ENCODE assay signal across 11 mouse cellular contexts in the genomic region with DNA sequence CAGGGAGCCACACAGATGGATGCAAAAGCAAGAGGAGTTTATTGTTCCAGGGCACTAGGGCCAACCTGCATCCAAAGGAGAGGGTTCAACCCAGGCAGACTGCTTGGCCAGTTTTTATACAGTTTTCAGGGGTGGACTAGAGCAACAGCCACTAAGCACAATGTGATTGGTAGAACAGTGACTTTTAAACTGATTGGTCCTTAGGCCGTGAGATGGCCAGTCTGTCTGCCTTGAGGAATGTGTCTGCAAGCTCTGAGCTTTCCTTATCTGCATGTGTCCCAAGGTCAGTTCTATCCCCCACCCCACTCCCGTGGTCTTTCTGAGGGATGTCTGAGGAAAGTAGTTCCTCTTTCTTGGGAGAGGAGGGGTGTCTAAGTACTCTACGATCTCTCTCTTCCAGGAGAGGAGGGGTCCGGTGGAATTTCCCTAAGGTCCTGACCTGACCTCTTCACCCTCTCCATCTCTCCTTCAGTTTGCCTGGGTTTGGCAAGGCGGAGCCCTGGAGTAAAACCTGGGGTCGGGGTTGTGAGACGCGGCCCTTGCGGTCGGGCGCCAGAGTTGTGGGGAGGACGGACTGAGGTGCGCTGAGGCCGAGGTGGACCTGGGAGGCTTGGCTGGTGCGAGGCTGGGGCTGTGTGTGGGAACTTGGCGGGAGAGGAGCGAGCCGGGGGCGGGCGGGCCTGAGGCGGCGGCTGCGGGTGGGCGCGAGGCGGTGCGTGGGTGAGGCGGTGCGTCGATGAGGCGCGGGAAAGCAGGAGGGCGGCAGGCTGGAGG. TPM values are rescaled to one million over a fixed set of nuclear protein-coding genes. Genes with fewer than 3 reads are reported as not detected.
DNase-seq lines count a peak whose midpoint lies in the region; ATAC-seq and TF ChIP-seq lines count a peak whose summit lies in the region.
"Not testable (repeated sequence)": the region's sequence is repeated elsewhere in the genome, so short reads cannot be mapped to it uniquely, and the experiment has no call there.
"Had no signal": no experiment of that assay in that cellular context is flagged by ENCODE, and none has a peak within 500 bp of the region (broad histone marks: within the 10 kb centered on the region; RNA-seq: fewer than 3 reads in every experiment).

No protein-coding gene starts in this region.

- not testable (repeated sequence) for H3K9me3 ChIP-seq in G1E (replicated peaks); embryonic facial prominence, embryonic 12.5 days; hindbrain, embryonic 11.5 days (ENCODE audit: control insufficient read depth, low read length); kidney, embryonic 16.5 days (ENCODE audit: low read length); liver, embryonic 15.5 days (replicated peaks); midbrain, embryonic 14.5 days (ENCODE audit: control insufficient read depth, low read length); stomach, embryonic 15.5 days

- not testable (repeated sequence) for H3K4me1 ChIP-seq in G1E (ENCODE audit: insufficient read depth, low read depth, low read length); embryonic facial prominence, embryonic 12.5 days; hindbrain, embryonic 11.5 days (replicated peaks; ENCODE audit: control insufficient read depth, insufficient read depth, low read length); kidney, embryonic 16.5 days (ENCODE audit: insufficient read depth, low read length); liver, embryonic 15.5 days (replicated peaks); midbrain, embryonic 14.5 days (ENCODE audit: control insufficient read depth, insufficient read depth, low read length); stomach, embryonic 15.5 days

- H3K27ac ChIP-seq in embryonic facial prominence, embryonic 12.5 days; hindbrain, embryonic 11.5 days (ENCODE audit: low read depth, low read length); kidney, embryonic 16.5 days (ENCODE audit: low read length); liver, embryonic 15.5 days (replicated peaks); midbrain, embryonic 14.5 days (replicated peaks; ENCODE audit: low read depth, low read length); stomach, embryonic 15.5 days: not testable (repeated sequence)

- not testable (repeated sequence) for H3K9ac ChIP-seq in embryonic facial prominence, embryonic 12.5 days; hindbrain, embryonic 11.5 days (ENCODE audit: low read depth, low read length); liver, embryonic 15.5 days; midbrain, embryonic 14.5 days (replicated peaks; ENCODE audit: low read length); stomach, embryonic 15.5 days
- H3K9ac ChIP-seq in kidney, embryonic 16.5 days (replicated peaks; ENCODE audit: low read length) = peak overlapping the region; percentile 50; the same call in 1 of the 2 replicates

- not testable (repeated sequence) for TF ChIP-seq CTCF in G1E (IDR thresholded peaks at IDR 0.05; ENCODE audit: low read depth, low read length)

- not testable (repeated sequence) for DNase-seq in G1E (ENCODE audit: low spot score); midbrain, embryonic 14.5 days
- DNase-seq in hindbrain, embryonic 11.5 days (ENCODE audit: low spot score) = peak; percentile 16

- not testable (repeated sequence) for H3K36me3 ChIP-seq in G1E (replicated peaks); embryonic facial prominence, embryonic 12.5 days; hindbrain, embryonic 11.5 days (ENCODE audit: control insufficient read depth, insufficient read depth, low read length); kidney, embryonic 16.5 days (ENCODE audit: insufficient read depth, low read length); liver, embryonic 15.5 days (replicated peaks); midbrain, embryonic 14.5 days (ENCODE audit: control insufficient read depth, insufficient read depth, low read length); stomach, embryonic 15.5 days

- 43% methylated on average over 11 of the region's 33 CpGs for WGBS in embryonic facial prominence, embryonic 12.5 days
- WGBS in hindbrain, embryonic 11.5 days = 55% methylated on average over 8 of the region's 33 CpGs
- WGBS in kidney, embryonic 16.5 days = 43% methylated on average over 6 of the region's 33 CpGs
- 19% methylated on average over 10 of the region's 33 CpGs for WGBS in liver, embryonic 15.5 days (ENCODE audit: insufficient replicate concordance)
- WGBS in midbrain, embryonic 14.5 days = 49% methylated on average over 9 of the region's 33 CpGs
- 19% methylated on average over 17 of the region's 33 CpGs for WGBS in stomach, embryonic 15.5 days

- H3K4me2 ChIP-seq in embryonic facial prominence, embryonic 12.5 days (replicated peaks) = peak overlapping the region; percentile 48
- peak overlapping the region; percentile 32 for H3K4me2 ChIP-seq in hindbrain, embryonic 11.5 days (replicated peaks; ENCODE audit: low read depth, low read length)
- peak overlapping the region; percentile 54 for H3K4me2 ChIP-seq in kidney, embryonic 16.5 days (replicated peaks; ENCODE audit: low read depth, low read length)
- peak overlapping the region; percentile 54 for H3K4me2 ChIP-seq in liver, embryonic 15.5 days
- H3K4me2 ChIP-seq in midbrain, embryonic 14.5 days (ENCODE audit: low read length) = peak overlapping the region; percentile 39
- H3K4me2 ChIP-seq in stomach, embryonic 15.5 days = peak overlapping the region; percentile 48

- H3K4me3 ChIP-seq in G1E (ENCODE audit: low read depth, low read length) = not testable (repeated sequence)
- peak overlapping the region; percentile 28 for H3K4me3 ChIP-seq in embryonic facial prominence, embryonic 12.5 days
- H3K4me3 ChIP-seq in hindbrain, embryonic 11.5 days (ENCODE audit: low read depth, low read length) = peak overlapping the region; percentile 29
- peak overlapping the region; percentile 39 for H3K4me3 ChIP-seq in kidney, embryonic 16.5 days (ENCODE audit: low read length)
- H3K4me3 ChIP-seq in liver, embryonic 15.5 days (replicated peaks) = peak overlapping the region; percentile 26; the same call in 1 of the 2 replicates
- H3K4me3 ChIP-seq in midbrain, embryonic 14.5 days (replicated peaks; ENCODE audit: low read depth, low read length) = peak overlapping the region; percentile 16; the same call in 1 of the 2 replicates
- peak overlapping the region; percentile 27 for H3K4me3 ChIP-seq in stomach, embryonic 15.5 days (replicated peaks)

- not testable (repeated sequence) for H3K27me3 ChIP-seq in G1E (ENCODE audit: insufficient read depth, low read length); embryonic facial prominence, embryonic 12.5 days; hindbrain, embryonic 11.5 days (ENCODE audit: control insufficient read depth, insufficient read depth, low read length); kidney, embryonic 16.5 days (ENCODE audit: insufficient read depth, low read length); midbrain, embryonic 14.5 days (ENCODE audit: control insufficient read depth, insufficient read depth, low read length); stomach, embryonic 15.5 days (replicated peaks)
- H3K27me3 ChIP-seq in liver, embryonic 15.5 days = peaks cover 21% of the 10 kb centered on the region

- ATAC-seq in G1E (ENCODE audit: extremely low read depth, insufficient number of reproducible peaks, low FRiP score, poor library complexity, severe bottlenecking) = peak; percentile 28; the same call in 1 of the 2 replicates
- ATAC-seq in embryonic facial prominence, embryonic 12.5 days (ENCODE audit: insufficient number of reproducible peaks, insufficient read depth, low FRiP score, low TSS enrichment) = not testable (repeated sequence)
- peak; percentile 65; the same call in 1 of the 2 replicates for ATAC-seq in frontal cortex, adult (ENCODE audit: low TSS enrichment)
- peak; percentile 71 for ATAC-seq in hindbrain, embryonic 11.5 days (ENCODE audit: low FRiP score)
- ATAC-seq in kidney, embryonic 16.5 days (ENCODE audit: low FRiP score, low TSS enrichment) = peak; percentile 79
- ATAC-seq in liver, embryonic 15.5 days (ENCODE audit: insufficient read depth) = peak; percentile 44
- ATAC-seq in midbrain, embryonic 14.5 days (ENCODE audit: low FRiP score, low TSS enrichment) = peak; percentile 63; the same call in 1 of the 2 replicates
- ATAC-seq in stomach, embryonic 15.5 days (ENCODE audit: insufficient read depth, low FRiP score, low read depth) = peak; percentile 50; the same call in 1 of the 2 replicates

RNA-seq across cellular contexts. Expression of a gene that starts 6.9 kb away (rescaled TPM):
- total RNA-seq in G1E (2014; fragmentation: Nextera tagmentation) (164 and 171 TPM in 2 replicates), G1E (2017) (37.6 and 41.6 TPM in 2 replicates)
- 53.0 and 53.5 TPM in 2 replicates for polyA plus RNA-seq in G1E (2012)
- polyA plus RNA-seq in embryonic facial prominence, embryonic 12.5 days (2016; fragmentation: Nextera tagmentation; extraction: Ambion mirVana) = 51.5 and 53.6 TPM in 2 replicates
- polyA plus RNA-seq in hindbrain, embryonic 11.5 days (2014; fragmentation: Nextera tagmentation; extraction: Ambion mirVana) = 21.8 and 24.8 TPM in 2 replicates
- polyA plus RNA-seq in kidney, embryonic 16.5 days (2015; fragmentation: Nextera tagmentation; extraction: Ambion mirVana) = 46.0 and 47.7 TPM in 2 replicates
- 15.4 and 16.4 TPM in 2 replicates for polyA plus RNA-seq in liver, embryonic 15.5 days (2015; fragmentation: Nextera tagmentation; extraction: Ambion mirVana)
- polyA plus RNA-seq in midbrain, embryonic 14.5 days (2014; fragmentation: Nextera tagmentation; extraction: Ambion mirVana) = 8.1 and 16.0 TPM in 2 replicates
- 38.6 and 42.4 TPM in 2 replicates for polyA plus RNA-seq in stomach, embryonic 15.5 days (2015; fragmentation: Nextera tagmentation; extraction: Ambion mirVana)

RNA-seq across cellular contexts. Expression of a gene that starts 24.7 kb away (rescaled TPM):
- total RNA-seq in G1E (2014; fragmentation: Nextera tagmentation) (not detected in 2 replicates), G1E (2017) (not detected in 2 replicates)
- not detected in 2 replicates for polyA plus RNA-seq in G1E (2012)
- polyA plus RNA-seq in embryonic facial prominence, embryonic 12.5 days (2016; fragmentation: Nextera tagmentation; extraction: Ambion mirVana) = not detected in 2 replicates
- not detected in 2 replicates for polyA plus RNA-seq in hindbrain, embryonic 11.5 days (2014; fragmentation: Nextera tagmentation; extraction: Ambion mirVana)
- 0.52 TPM in 1 of 2 replicates, not detected in the other for polyA plus RNA-seq in kidney, embryonic 16.5 days (2015; fragmentation: Nextera tagmentation; extraction: Ambion mirVana)
- polyA plus RNA-seq in liver, embryonic 15.5 days (2015; fragmentation: Nextera tagmentation; extraction: Ambion mirVana) = not detected in 2 replicates
- polyA plus RNA-seq in midbrain, embryonic 14.5 days (2014; fragmentation: Nextera tagmentation; extraction: Ambion mirVana) = not detected in 2 replicates
- polyA plus RNA-seq in stomach, embryonic 15.5 days (2015; fragmentation: Nextera tagmentation; extraction: Ambion mirVana) = not detected in 2 replicates
- total RNA-seq: gastrocnemius, postnatal 14 days; layer of hippocampus, postnatal 10 days had no signal
- polyA plus RNA-seq: thymus, postnatal 0 days had no signal
